Mouse (Mus musculus): ENCODE data around the gene Tigd3.
A peak's percentile ranks its signal among the peaks of the same experiment; 100 is the strongest.

Tigd3 gene

GRCm38 (mm10) chr19:5894002-5894678 lies at the start of gene Tigd3:
TSS of gene Tigd3 (minus strand) at chr19:5894149.
- peak; percentile 97 for DNase-seq (ENCODE audit: low read depth)

- no peak for DNase-seq (ENCODE audit: low read depth)
Measured at GRCm38 (mm10) chr19:5943404-5943803, 49.5 kb upstream of the Tigd3 start.

GRCm38 (mm10) chr19:5942581-5942980 lies 48.6 kb upstream of the Tigd3 start:
- no peak for DNase-seq (ENCODE audit: low read depth)

GRCm38 (mm10) chr19:5940656-5941055 lies 46.7 kb upstream of the Tigd3 start:
- no peak for DNase-seq (ENCODE audit: low read depth)

GRCm38 (mm10) chr19:5940173-5940572 lies 46.2 kb upstream of the Tigd3 start:
- DNase-seq (ENCODE audit: low read depth) = peak; percentile 100

GRCm38 (mm10) chr19:5939715-5940114 lies 45.8 kb upstream of the Tigd3 start:
- no peak for DNase-seq (ENCODE audit: low read depth)

- no peak for DNase-seq (ENCODE audit: low read depth)
Measured at GRCm38 (mm10) chr19:5938516-5938915, 44.6 kb upstream of the Tigd3 start.

- DNase-seq (ENCODE audit: low read depth) = no peak
Measured at GRCm38 (mm10) chr19:5937836-5938406, 44.0 kb upstream of the Tigd3 start.

GRCm38 (mm10) chr19:5937095-5937835 lies 43.3 kb upstream of the Tigd3 start:
- DNase-seq (ENCODE audit: low read depth) = no peak

- no peak for DNase-seq (ENCODE audit: low read depth)
Measured at GRCm38 (mm10) chr19:5935691-5936090, 41.7 kb upstream of the Tigd3 start.

- peak; percentile 55 for DNase-seq (ENCODE audit: low read depth)
Measured at GRCm38 (mm10) chr19:5935266-5935665, 41.3 kb upstream of the Tigd3 start.

GRCm38 (mm10) chr19:5929634-5930596 lies 36.0 kb upstream of the Tigd3 start:
- peak; percentile 73 for DNase-seq (ENCODE audit: low read depth)

- DNase-seq (ENCODE audit: low read depth) = no peak
Measured at GRCm38 (mm10) chr19:5928546-5928945, 34.6 kb upstream of the Tigd3 start.

- DNase-seq (ENCODE audit: low read depth) = no peak
Measured at GRCm38 (mm10) chr19:5928104-5928503, 34.2 kb upstream of the Tigd3 start.

GRCm38 (mm10) chr19:5927532-5927931 lies 33.6 kb upstream of the Tigd3 start:
- DNase-seq (ENCODE audit: low read depth) = no peak

GRCm38 (mm10) chr19:5927026-5927425 lies 33.1 kb upstream of the Tigd3 start:
- no peak for DNase-seq (ENCODE audit: low read depth)

- peak; percentile 73 for DNase-seq (ENCODE audit: low read depth)
Measured at GRCm38 (mm10) chr19:5925311-5925855, 31.4 kb upstream of the Tigd3 start.

GRCm38 (mm10) chr19:5924713-5925093 lies 30.8 kb upstream of the Tigd3 start, which contains the start of gene Cdc42ep2:
TSS of gene Cdc42ep2 (minus strand) at chr19:5924816.
- peak; percentile 100 for DNase-seq (ENCODE audit: low read depth)

- DNase-seq (ENCODE audit: low read depth) = peak; percentile 97
Measured at GRCm38 (mm10) chr19:5923990-5924712, 30.2 kb upstream of the Tigd3 start.

GRCm38 (mm10) chr19:5922963-5923362 lies 29.0 kb upstream of the Tigd3 start:
- DNase-seq (ENCODE audit: low read depth) = no peak

All from NIH3T3 (cell line).